Mouse (Mus musculus) forebrain, embryonic 11.5 days (tissue): ENCODE results near the gene Fam214a. TPM values are rescaled to one million over a fixed set of nuclear protein-coding genes. Genes with fewer than 3 reads are reported as not detected.

ENCODE experiments used
- ATAC-seq: fragments of 200-750 bp; cut with Nextera tagmentation; replicated peaks from 2 replicates; pipeline ENCODE4 v1.8.0; 2017; ENCODE audit warnings: moderate TSS enrichment; ENCODE audit not compliant: low FRiP score
- DNase-seq: peaks from one replicate; pipeline ENCODE4 v3.0.0-alpha.2; 2017; ENCODE audit warnings: low spot score
- H3K27ac ChIP-seq: fragments of 300-500 bp; sonication (generic); 2 replicates; pipeline ENCODE4 v1.5.1; 2014; ENCODE audit warnings: low read depth, low read length
- H3K27me3 ChIP-seq: fragments of 300-500 bp; sonication (generic); 2 replicates; pipeline ENCODE4 v1.6.1; 2014; ENCODE audit warnings: mild to moderate bottlenecking, low read length, mixed read lengths; ENCODE audit not compliant: control insufficient read depth, insufficient read depth
- H3K36me3 ChIP-seq: fragments of 300-500 bp; sonication (generic); 2 replicates; pipeline ENCODE4 v1.6.1; 2014; ENCODE audit warnings: mild to moderate bottlenecking, low read length, moderate library complexity, mixed read lengths; ENCODE audit not compliant: control insufficient read depth, insufficient read depth
- H3K4me1 ChIP-seq: fragments of 300-500 bp; sonication (generic); replicated peaks from 2 replicates; pipeline ENCODE4 v1.6.1; 2014; ENCODE audit warnings: low read length, mixed read lengths; ENCODE audit not compliant: control insufficient read depth, insufficient read depth
- H3K4me2 ChIP-seq: fragments of 300-500 bp; sonication (generic); 2 replicates; pipeline ENCODE4 v1.6.1; 2014; ENCODE audit warnings: low read depth, mild to moderate bottlenecking, low read length, moderate library complexity, mixed read lengths; ENCODE audit not compliant: severe bottlenecking
- H3K4me3 ChIP-seq: fragments of 300-500 bp; sonication (generic); 2 replicates; pipeline ENCODE4 v1.5.1; 2014; ENCODE audit warnings: low read depth, low read length
- H3K9ac ChIP-seq: fragments of 300-500 bp; sonication (generic); 2 replicates; pipeline ENCODE4 v1.6.1; 2014; ENCODE audit warnings: low read length
- H3K9me3 ChIP-seq: fragments of 300-500 bp; sonication (generic); 2 replicates; pipeline ENCODE4 v1.6.1; 2016; ENCODE audit warnings: low read length, mixed read lengths; ENCODE audit not compliant: control insufficient read depth
- WGBS: fragments of 180-500 bp; shearing (Covaris S2); extraction: QIAGEN DNeasy Blood & Tissue Kit; methylation state at CpG from one replicate; pipeline ENCODE4 v1.1.7; 2014; 5-methylcytosine and 5-hydroxymethylcytosine counted together
- polyA plus RNA-seq: library from polyadenylated mRNA; unstranded; fragments of >200 nt; fragmentation: Nextera tagmentation; extraction: Ambion mirVana; gene quantifications from 2 replicates; pipeline ENCODE4 v1.2.1, GENCODE M21; 2014

Fam214a gene
- polyA plus RNA-seq, 1 experiment from 2014 or later, result 18.3 TPM

DNA sequence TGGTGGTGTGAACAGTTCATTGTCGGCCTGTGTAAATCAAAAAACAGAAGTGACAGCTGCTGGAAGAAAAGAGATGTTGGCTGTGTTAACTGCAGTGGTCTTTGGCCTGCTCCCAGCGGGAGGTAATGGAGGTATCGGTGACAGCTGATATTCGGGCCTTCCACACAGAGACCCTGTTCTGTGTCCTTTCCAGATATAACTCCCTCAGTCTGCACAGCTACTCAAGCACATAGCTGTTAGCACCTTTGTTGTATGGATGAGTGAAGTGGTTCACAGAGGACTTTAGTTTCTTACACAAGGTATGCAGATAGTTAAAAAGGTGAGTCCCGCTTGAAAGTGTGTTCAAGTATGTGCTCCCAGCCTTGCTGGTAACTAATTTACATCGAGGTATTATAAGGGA is 7.9 kb downstream of the Fam214a start:
- WGBS, result 47% methylated on average over 6 of the region's 6 CpGs
- H3K9ac ChIP-seq, result peak overlapping the region; percentile 41; the same call in 1 of the 2 replicates
- no peak overlapping the region for H3K4me3 ChIP-seq
- H3K27me3 ChIP-seq, result no peaks in the 10 kb centered on the region
- H3K9me3 ChIP-seq, result no peaks in the 10 kb centered on the region
- H3K4me2 ChIP-seq, result no peak overlapping the region
- no peaks in the 10 kb centered on the region for H3K36me3 ChIP-seq
- DNase-seq (no peak), ATAC-seq (peak; percentile 49)
- H3K27ac ChIP-seq, result peak overlapping the region; percentile 76
- peaks cover 11% of the 10 kb centered on the region for H3K4me1 ChIP-seq

DNA sequence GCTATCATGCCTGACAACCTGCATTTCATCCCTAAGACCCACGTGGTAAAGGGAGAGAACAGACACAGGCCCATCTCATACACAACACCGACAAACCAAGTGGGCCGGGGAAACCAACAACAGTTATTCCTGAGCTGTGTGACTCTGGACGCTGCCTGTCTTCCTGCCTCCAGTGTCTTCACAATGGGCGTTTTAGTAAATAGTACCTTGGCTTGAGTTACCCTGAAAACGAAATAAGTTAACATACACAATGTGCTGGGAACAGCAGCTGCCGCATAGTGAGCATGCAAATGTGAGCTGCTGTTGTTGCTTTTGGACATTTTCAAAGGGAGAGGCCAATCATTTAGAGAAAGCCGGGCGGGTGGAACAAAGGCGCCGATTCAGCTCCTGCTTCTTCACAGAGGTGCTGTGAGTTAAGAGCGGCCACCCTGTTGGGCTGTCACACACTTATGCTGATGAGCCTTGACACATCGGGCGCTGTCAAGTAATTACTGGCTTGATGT is 8.4 kb downstream of the Fam214a start:
- ATAC-seq (peak; percentile 83), DNase-seq (peak; percentile 78)
- WGBS, result 3% methylated on average over 14 of the region's 14 CpGs
- peak overlapping the region; percentile 76; the same call in 1 of the 2 replicates for H3K27ac ChIP-seq
- H3K27me3 ChIP-seq, result no peaks in the 10 kb centered on the region
- peaks cover 11% of the 10 kb centered on the region for H3K4me1 ChIP-seq
- no peak overlapping the region for H3K4me3 ChIP-seq
- peak overlapping the region; percentile 41 for H3K9ac ChIP-seq
- no peaks in the 10 kb centered on the region for H3K9me3 ChIP-seq
- H3K4me2 ChIP-seq, result peak overlapping the region; percentile 31
- H3K36me3 ChIP-seq, result no peaks in the 10 kb centered on the region

DNA sequence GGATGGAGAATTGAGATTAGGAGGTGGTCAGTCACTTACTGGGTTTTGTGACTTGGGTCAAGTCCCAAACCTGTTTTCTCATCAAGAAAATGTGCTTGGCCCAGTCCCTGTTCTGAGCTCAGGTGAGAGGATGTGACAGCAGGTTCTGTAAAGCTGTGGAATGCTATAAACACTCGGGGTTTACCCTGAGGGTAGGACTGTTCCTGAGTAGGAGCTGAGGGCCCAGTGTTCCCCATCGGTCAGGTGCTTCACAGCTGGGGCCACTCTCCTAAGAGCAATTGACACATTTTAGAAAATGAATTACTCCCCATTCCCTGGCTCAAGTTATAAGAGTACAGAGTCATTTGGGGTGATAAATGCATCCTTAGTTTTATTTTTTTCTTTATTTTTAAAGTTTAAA is 11.3 kb downstream of the Fam214a start:
- H3K4me1 ChIP-seq, result peaks cover 12% of the 10 kb centered on the region
- 83% methylated on average over 2 of the region's 2 CpGs for WGBS

DNA sequence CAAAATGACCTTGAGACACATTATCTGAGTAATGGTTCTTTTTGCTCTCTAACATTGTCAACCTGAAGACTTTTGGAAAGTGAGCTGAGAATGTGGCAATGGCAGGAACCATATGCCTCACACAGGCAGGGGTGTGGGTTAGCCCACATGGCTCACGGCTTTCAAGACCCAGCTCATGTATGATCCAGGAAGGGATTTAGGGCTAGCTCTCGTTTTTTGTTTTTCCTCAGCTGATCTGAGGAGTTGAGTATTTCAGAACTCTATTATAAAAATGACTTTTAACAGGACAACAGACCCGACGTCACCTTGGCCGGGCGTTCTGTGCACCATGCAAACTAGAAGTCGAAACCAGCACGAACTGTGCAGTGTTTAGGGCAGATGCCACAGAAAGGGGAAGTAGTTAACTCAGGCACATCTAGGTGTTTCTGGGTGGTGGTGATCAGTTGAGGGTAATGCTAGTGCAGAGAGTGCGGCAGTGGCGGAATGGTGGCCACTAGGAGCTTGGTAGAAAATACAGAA is 12.2 kb downstream of the Fam214a start:
- Histone ChIP-seq H3K36me3 (no peaks in the 10 kb centered on the region), H3K4me2 (no peak overlapping the region), H3K27me3 (no peaks in the 10 kb centered on the region), H3K9ac (no peak overlapping the region), H3K27ac (no peak overlapping the region), H3K4me1 (peaks cover 12% of the 10 kb centered on the region), H3K4me3 (no peak overlapping the region), H3K9me3 (no peaks in the 10 kb centered on the region)
- WGBS, result 88% methylated on average over 10 of the region's 10 CpGs
- ATAC-seq, result no peak
- DNase-seq, result no peak

More for the DNA sequence above, 11.3 kb downstream of the Fam214a start:
- Histone ChIP-seq H3K4me3 (no peak overlapping the region), H3K27me3 (no peaks in the 10 kb centered on the region), H3K4me2 (no peak overlapping the region), H3K9ac (no peak overlapping the region), H3K36me3 (no peaks in the 10 kb centered on the region), H3K27ac (no peak overlapping the region), H3K9me3 (no peaks in the 10 kb centered on the region)
- ATAC-seq, result no peak
- no peak for DNase-seq

DNA sequence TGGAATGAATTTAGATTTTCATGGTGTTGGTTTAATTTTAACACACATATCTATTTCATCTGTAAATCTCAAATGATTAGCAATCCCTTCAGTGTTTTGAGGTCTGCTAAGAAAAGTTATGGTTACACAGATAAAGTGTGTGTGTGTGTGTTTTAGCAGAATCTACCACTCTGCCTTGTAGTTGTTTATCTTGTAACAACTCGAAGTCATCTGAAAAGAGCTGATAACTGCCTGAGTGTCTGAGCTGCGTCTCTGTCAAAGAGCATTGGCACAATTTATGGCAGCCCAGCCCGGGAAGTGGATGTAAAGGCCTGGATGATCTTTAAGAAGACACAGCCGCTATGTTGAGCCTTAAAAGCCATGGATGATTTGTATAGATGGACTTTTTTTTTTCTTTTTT is 13.5 kb downstream of the Fam214a start:
- H3K4me2 ChIP-seq, result no peak overlapping the region
- no peak overlapping the region for H3K27ac ChIP-seq
- ATAC-seq, result no peak
- no peak for DNase-seq
- H3K27me3 ChIP-seq, result no peaks in the 10 kb centered on the region
- no peaks in the 10 kb centered on the region for H3K9me3 ChIP-seq
- WGBS, result 85% methylated on average over 4 of the region's 4 CpGs
- no peak overlapping the region for H3K4me3 ChIP-seq
- no peaks in the 10 kb centered on the region for H3K36me3 ChIP-seq
- peaks cover 4% of the 10 kb centered on the region for H3K4me1 ChIP-seq
- H3K9ac ChIP-seq, result no peak overlapping the region

DNA sequence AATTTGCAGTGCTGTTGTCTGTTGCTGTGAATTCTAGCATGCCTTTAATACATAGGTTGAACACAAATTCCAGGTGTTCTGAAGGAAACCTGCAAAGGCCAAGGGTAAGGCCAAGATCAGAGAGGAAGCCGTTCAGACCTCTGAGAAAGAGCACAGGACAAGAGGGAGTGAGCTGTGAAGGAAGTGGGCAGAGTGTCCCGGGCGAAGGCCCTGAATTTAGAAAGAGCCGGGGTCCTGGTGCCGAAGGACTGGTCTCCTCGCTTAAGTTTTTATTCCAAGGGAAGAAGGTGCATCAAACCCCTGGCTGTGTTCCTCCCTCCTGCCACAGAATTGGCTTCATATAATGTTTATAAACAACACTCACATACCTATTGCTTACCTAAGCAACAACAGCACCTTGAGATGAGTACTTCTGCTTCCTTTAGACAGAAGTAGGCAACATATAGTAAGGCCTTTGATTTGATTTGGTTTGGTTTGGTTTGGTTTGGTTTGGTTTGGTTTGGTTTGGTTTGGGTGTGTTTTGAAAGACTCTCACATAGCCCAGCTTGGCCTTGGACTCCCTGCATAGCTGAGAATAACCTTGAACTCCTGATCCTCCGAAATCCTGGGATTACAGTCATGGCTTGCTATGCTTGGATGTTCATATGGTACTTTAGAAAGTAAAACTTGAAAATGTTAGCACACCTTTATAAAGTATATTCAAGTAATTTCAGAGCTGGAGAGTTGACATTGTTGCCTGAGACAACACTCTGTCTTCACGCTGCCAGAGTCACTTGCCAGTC is 16.2 kb downstream of the Fam214a start:
- ATAC-seq (no peak), DNase-seq (no peak)
- Histone ChIP-seq H3K27me3 (no peaks in the 10 kb centered on the region), H3K9me3 (no peaks in the 10 kb centered on the region), H3K9ac (no peak overlapping the region), H3K4me1 (peaks cover 2% of the 10 kb centered on the region; the same call in 1 of the 2 replicates), H3K4me2 (no peak overlapping the region), H3K27ac (no peak overlapping the region), H3K4me3 (no peak overlapping the region), H3K36me3 (no peaks in the 10 kb centered on the region)
- WGBS, result 88% methylated on average over 8 of the region's 8 CpGs

DNA sequence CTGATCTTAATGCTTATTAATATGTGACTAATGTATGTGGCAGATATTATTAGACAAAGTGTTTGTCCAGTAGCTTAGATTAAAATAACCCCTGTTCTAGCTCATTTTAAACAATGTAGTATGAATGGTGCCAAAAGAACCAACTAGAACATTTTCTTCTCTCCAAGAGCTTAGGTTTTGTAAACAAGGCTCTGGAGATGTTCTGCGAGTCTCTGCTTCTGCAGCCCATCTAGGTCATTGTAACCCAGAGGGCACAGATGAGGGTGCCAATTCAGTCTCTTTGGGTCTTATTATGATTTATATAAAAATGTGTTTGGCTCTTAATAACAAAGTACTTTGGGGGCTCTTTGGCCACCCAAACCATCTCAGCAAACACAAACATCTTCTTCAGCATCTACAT is 17.9 kb downstream of the Fam214a start:
- Histone ChIP-seq H3K36me3 (no peaks in the 10 kb centered on the region), H3K4me1 (peaks cover 10% of the 10 kb centered on the region), H3K4me2 (no peak overlapping the region), H3K9ac (no peak overlapping the region), H3K9me3 (no peaks in the 10 kb centered on the region), H3K27ac (no peak overlapping the region), H3K4me3 (no peak overlapping the region), H3K27me3 (no peaks in the 10 kb centered on the region)
- DNase-seq, result no peak
- no peak for ATAC-seq
- 90% methylated on average over 1 of the region's 1 CpGs for WGBS

DNA sequence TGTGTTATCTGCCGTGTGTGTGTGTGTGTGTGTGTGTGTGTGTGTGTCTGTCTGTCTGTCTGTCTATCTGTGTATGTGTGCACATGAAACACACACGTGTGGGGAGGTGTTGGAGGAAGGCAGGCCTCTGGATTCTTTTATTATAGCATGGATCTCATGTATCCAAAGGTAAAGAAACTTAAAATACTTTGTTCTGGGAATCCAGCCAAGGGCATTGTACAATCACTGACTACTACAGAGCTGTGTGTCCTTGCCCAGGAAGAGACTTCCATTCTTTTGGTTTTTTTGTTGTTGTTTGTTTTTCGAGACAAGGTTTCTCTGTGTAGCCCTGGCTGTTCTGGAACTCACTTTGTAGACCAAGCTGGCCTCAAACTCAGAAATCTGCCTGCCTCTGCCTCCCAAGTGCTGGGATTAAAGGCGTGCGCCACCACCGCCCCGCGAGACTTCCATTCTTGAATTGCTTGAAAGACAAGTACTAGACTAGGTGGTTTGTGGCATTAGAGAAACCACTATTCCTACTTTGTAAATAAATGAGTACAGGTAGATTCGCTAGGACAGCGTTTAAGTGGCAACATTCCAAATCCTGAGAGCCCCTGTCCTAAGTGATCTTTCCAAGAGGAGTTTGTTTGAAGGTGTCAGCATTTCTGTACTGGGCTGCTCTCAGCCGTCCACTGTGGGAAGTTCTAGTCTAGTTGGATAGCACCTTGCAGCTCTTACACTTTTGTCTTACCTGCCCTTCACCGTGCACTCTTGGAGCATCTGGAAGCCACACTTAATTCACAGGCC is 18.7 kb downstream of the Fam214a start:
- H3K9ac ChIP-seq, result no peak overlapping the region
- H3K27me3 ChIP-seq, result no peaks in the 10 kb centered on the region
- ATAC-seq, result no peak
- WGBS, result 87% methylated on average over 12 of the region's 12 CpGs
- no peak overlapping the region for H3K4me2 ChIP-seq
- H3K27ac ChIP-seq, result no peak overlapping the region
- H3K4me3 ChIP-seq, result no peak overlapping the region
- no peaks in the 10 kb centered on the region for H3K9me3 ChIP-seq
- DNase-seq, result no peak
- H3K4me1 ChIP-seq, result peaks cover 11% of the 10 kb centered on the region
- H3K36me3 ChIP-seq, result no peaks in the 10 kb centered on the region
